24 mouse cellular contexts compared by ENCODE assay signal in the genomic region with DNA sequence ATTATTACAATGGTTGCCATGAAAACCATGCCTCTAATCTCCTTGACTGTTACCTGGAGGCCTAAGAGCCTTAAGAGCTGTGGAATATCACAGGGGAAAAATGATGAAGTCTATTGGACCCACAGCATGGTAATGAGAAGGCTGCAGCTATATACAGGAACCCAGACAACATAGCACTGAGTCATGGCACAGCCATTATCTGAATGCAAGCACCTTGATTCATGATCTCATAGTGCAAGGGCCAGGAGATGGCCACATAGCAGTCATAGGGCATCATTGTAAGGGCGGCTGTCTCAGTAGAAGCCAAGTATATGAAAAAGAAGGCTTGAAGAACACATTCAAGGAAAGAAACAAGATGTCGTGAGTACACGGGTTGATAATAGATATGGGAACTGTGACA.
"Had no signal": no experiment of that assay in that cellular context is flagged by ENCODE, and none has a peak within 500 bp of the region (broad histone marks: within the 10 kb centered on the region; RNA-seq: fewer than 3 reads in every experiment).

No protein-coding gene starts in this region.

- H3K4me2 ChIP-seq: heart, embryonic 11.5 days; heart, embryonic 13.5 days; heart, embryonic 15.5 days; hindbrain, embryonic 13.5 days; hindbrain, embryonic 15.5 days; kidney, embryonic 15.5 days; limb, embryonic 12.5 days; liver, embryonic 11.5 days had no signal

- H3K9ac ChIP-seq: heart, embryonic 13.5 days; heart, embryonic 15.5 days; hindbrain, embryonic 13.5 days; hindbrain, embryonic 15.5 days; kidney, embryonic 15.5 days; limb, embryonic 12.5 days had no signal

- H3K27me3 ChIP-seq: heart, embryonic 13.5 days; heart, embryonic 15.5 days; hindbrain, embryonic 13.5 days; hindbrain, embryonic 15.5 days; kidney, embryonic 15.5 days; limb, embryonic 12.5 days had no signal

- H3K4me1 ChIP-seq: hindbrain, embryonic 13.5 days; hindbrain, embryonic 15.5 days; kidney, embryonic 15.5 days; limb, embryonic 10.5 days; limb, embryonic 12.5 days had no signal

- ATAC-seq: hindbrain, postnatal 0 days had no signal

- H3K4me3 ChIP-seq: heart, adult 2 months; heart, embryonic 13.5 days; heart, embryonic 15.5 days; hindbrain, embryonic 13.5 days; hindbrain, embryonic 15.5 days; kidney, embryonic 15.5 days; limb, embryonic 10.5 days; limb, embryonic 12.5 days had no signal

- H3K36me3 ChIP-seq: heart, embryonic 13.5 days; heart, embryonic 15.5 days; hindbrain, embryonic 13.5 days; hindbrain, embryonic 15.5 days; kidney, embryonic 15.5 days; limb, embryonic 10.5 days; limb, embryonic 12.5 days had no signal

- H3K27ac ChIP-seq: heart, adult 2 months; heart, embryonic 13.5 days; heart, embryonic 15.5 days; hindbrain, embryonic 13.5 days; hindbrain, embryonic 15.5 days; hindbrain, postnatal 0 days; kidney, embryonic 15.5 days; kidney, postnatal 0 days; limb, embryonic 10.5 days; limb, embryonic 12.5 days had no signal

- H3K9me3 ChIP-seq: heart, embryonic 13.5 days; heart, embryonic 15.5 days; hindbrain, embryonic 13.5 days; hindbrain, embryonic 15.5 days; kidney, embryonic 15.5 days; limb, embryonic 10.5 days; limb, embryonic 12.5 days had no signal

- DNase-seq: gastrocnemius, postnatal 14 days; gastrocnemius, postnatal 36 days; heart, adult 2 months; heart, postnatal 14 days; heart, postnatal 36 days; kidney, adult 11 months; kidney, adult 2 months; kidney, adult 9 months; kidney, postnatal 14 days; kidney, postnatal 36 days; layer of hippocampus, adult 9-11 months; layer of hippocampus, postnatal 36 days; liver had no signal
